Mouse (Mus musculus) kidney, embryonic 16.5 days (tissue): ENCODE results near the gene Tmem140. TPM values are rescaled to one million over a fixed set of nuclear protein-coding genes. Genes with fewer than 3 reads are reported as not detected.
A peak's percentile ranks its signal among the peaks of the same experiment; 100 is the strongest.

Source experiments
- ATAC-seq: fragments of 200-750 bp; cut with Nextera tagmentation; 2 replicates; pipeline ENCODE4 v1.8.0; 2017; ENCODE audit warnings: moderate TSS enrichment; ENCODE audit not compliant: low FRiP score, low TSS enrichment
- H3K27ac ChIP-seq: fragments of 300-500 bp; sonication (generic); 2 replicates; pipeline ENCODE4 v1.5.1; 2014; ENCODE audit warnings: low read length
- H3K27me3 ChIP-seq: fragments of 300-500 bp; sonication (generic); 2 replicates; pipeline ENCODE4 v1.6.1; 2014; ENCODE audit warnings: low read length, control low read depth, mixed read lengths; ENCODE audit not compliant: insufficient read depth
- H3K36me3 ChIP-seq: fragments of 300-500 bp; sonication (generic); 2 replicates; pipeline ENCODE4 v1.6.1; 2014; ENCODE audit warnings: low read length, control low read depth, mixed read lengths; ENCODE audit not compliant: insufficient read depth
- H3K4me1 ChIP-seq: fragments of 300-500 bp; sonication (generic); 2 replicates; pipeline ENCODE4 v1.6.1; 2014; ENCODE audit warnings: low read length, control low read depth, mixed read lengths; ENCODE audit not compliant: insufficient read depth
- H3K4me2 ChIP-seq: fragments of 300-500 bp; sonication (generic); replicated peaks from 2 replicates; pipeline ENCODE4 v1.6.1; 2014; ENCODE audit warnings: low read depth, low read length
- H3K4me3 ChIP-seq: fragments of 300-500 bp; sonication (generic); 2 replicates; pipeline ENCODE4 v1.5.1; 2014; ENCODE audit warnings: mild to moderate bottlenecking, low read length
- H3K9ac ChIP-seq: fragments of 300-500 bp; sonication (generic); replicated peaks from 2 replicates; pipeline ENCODE4 v1.6.1; 2014; ENCODE audit warnings: low read length
- H3K9me3 ChIP-seq: fragments of 300-500 bp; sonication (generic); 2 replicates; pipeline ENCODE4 v1.6.1; 2016; ENCODE audit warnings: low read length, control low read depth
- WGBS: fragments of 180-500 bp; shearing (Covaris S2); extraction: QIAGEN DNeasy Blood & Tissue Kit; methylation state at CpG from one replicate; pipeline ENCODE4 v1.1.7; 2014; 5-methylcytosine and 5-hydroxymethylcytosine counted together
- polyA plus RNA-seq: library from polyadenylated mRNA; unstranded; fragments of >200 nt; fragmentation: Nextera tagmentation; extraction: Ambion mirVana; gene quantifications from 2 replicates; pipeline ENCODE4 v1.2.1, GENCODE M21; 2015

Tmem140 gene
- polyA plus RNA-seq, 1 experiment from 2014 or later, result 2.8 TPM

DNA sequence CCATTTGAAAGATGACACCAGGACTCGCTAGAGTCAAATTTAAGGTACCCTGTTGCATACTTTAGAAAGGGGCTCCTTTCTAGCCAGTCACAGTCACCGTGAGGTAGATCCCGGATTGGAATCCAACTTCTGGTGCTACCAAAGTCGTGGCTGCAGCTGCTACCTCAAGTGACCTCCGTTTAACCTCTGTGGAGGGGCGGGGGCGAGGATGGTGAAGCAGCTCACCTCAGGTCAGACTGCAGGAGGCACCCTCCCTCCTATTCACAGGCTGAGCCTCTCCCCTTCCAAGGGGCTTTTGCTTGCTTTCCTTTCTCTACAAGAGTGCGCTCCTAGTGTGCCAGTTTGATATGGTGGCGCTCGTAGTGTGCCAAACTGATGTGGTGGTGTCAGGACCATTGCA lies 57.0 kb downstream of the Tmem140 start, which contains the start of gene Stra8:
TSS of gene Stra8 (plus strand) at position 208 of the 400 bp plus-strand sequence.
- H3K36me3 ChIP-seq, result no peaks in the 10 kb centered on the region
- no peak within 1 kb of the TSS for H3K27ac ChIP-seq
- H3K9me3 ChIP-seq, result no peaks in the 10 kb centered on the region
- WGBS, result 47% methylated on average over 10 of the region's 10 CpGs
- no peak within 1 kb of the TSS for H3K9ac ChIP-seq
- no peaks in the 10 kb centered on the region for H3K4me1 ChIP-seq
- H3K4me3 ChIP-seq, result no peak within 1 kb of the TSS
- H3K4me2 ChIP-seq, result no peak within 1 kb of the TSS
- no peaks in the 10 kb centered on the region for H3K27me3 ChIP-seq
- no peak for ATAC-seq

DNA sequence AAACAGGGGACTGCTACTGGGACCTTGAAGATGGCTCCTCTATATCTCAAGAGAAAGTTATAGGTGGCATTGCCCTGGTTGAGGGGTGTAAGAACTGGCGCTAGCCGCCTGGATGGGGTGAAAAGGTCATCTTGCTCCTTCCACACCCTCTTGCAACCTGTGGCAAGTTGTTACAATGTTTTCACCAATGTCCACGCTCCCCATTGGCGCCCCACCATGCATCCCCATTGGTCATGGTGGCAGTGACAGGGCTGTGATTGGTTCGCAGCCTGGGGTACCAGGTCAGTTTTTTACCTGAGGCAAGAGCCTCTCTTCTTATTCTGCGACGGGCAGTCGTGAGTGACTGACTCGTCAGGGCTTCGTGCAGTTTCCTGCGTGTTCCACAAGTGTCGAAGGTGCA lies 57.7 kb downstream of the Tmem140 start:
- H3K9ac ChIP-seq, result no peak overlapping the region
- no peaks in the 10 kb centered on the region for H3K27me3 ChIP-seq
- 93% methylated on average over 12 of the region's 12 CpGs for WGBS

DNA sequence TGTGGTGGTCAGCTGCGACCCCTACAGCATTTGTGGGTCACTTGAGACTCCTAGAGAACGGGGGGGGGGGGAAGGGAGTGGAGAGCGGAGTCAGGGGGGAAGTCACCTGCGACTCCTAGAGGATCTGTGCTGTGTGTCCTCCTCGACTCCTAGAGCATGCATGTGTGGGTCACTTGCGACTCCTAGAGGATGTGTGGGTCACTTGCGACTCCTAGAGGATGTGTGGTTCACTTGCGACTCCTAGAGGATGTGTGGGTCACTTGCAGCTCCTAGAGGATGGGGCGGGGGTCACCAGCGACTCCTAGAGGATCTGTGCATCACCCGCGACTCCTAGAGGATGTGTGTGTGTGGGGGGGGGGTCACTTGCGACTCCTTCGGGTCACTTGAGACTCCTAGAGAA lies 59.0 kb downstream of the Tmem140 start:
- Histone ChIP-seq H3K9me3 (no peaks in the 10 kb centered on the region), H3K27me3 (no peaks in the 10 kb centered on the region), H3K9ac (no peak overlapping the region), H3K27ac (no peak overlapping the region), H3K4me3 (no peak overlapping the region), H3K36me3 (no peaks in the 10 kb centered on the region), H3K4me2 (no peak overlapping the region), H3K4me1 (no peaks in the 10 kb centered on the region)
- WGBS, result 60% methylated on average over 14 of the region's 14 CpGs
- peak; percentile 47; the same call in 1 of the 2 replicates for ATAC-seq

More for the DNA sequence above, 57.7 kb downstream of the Tmem140 start:
- Histone ChIP-seq H3K27ac (no peak overlapping the region), H3K4me1 (no peaks in the 10 kb centered on the region), H3K4me2 (no peak overlapping the region), H3K36me3 (no peaks in the 10 kb centered on the region), H3K9me3 (no peaks in the 10 kb centered on the region), H3K4me3 (no peak overlapping the region)
- ATAC-seq, result no peak

Other genes with a start within 250 kb of the Tmem140 start
- gene Agbl3, start 82.7 kb upstream of the Tmem140 start, polyA plus RNA-seq, result 4.7 TPM in 2 replicates
- gene Cyren, start 14.9 kb downstream of the Tmem140 start, polyA plus RNA-seq, result 15.2 and 15.4 TPM in 2 replicates
- 11.2 and 11.3 TPM in 2 replicates for gene Wdr91, start 47.7 kb downstream of the Tmem140 start, polyA plus RNA-seq
- not detected in 2 replicates for gene Stra8, start 57.0 kb downstream of the Tmem140 start, polyA plus RNA-seq
- 0.27 and 0.35 TPM in 2 replicates for gene Slc23a4, start 125.3 kb downstream of the Tmem140 start, polyA plus RNA-seq